Mouse (Mus musculus) MEL (cell line): Measurements from ENCODE around the gene Tmem143. TPM values are rescaled to one million over a fixed set of nuclear protein-coding genes. Genes with fewer than 3 reads are reported as not detected.

ENCODE experiments used
- DNase-seq: peaks from one replicate; pipeline ENCODE4 v3.0.0; 2011; ENCODE audit warnings: low read depth, low spot score
- H3K27ac ChIP-seq: 2 replicates; pipeline ENCODE4 v1.5.1; 2012; ENCODE audit warnings: low read depth, mild to moderate bottlenecking, control low read depth, low read length, moderate library complexity; ENCODE audit not compliant: control insufficient read depth
- H3K27me3 ChIP-seq, 2 experiments: fragments of 150-350 bp in 1 of 2; sonication (generic) in 1 of 2; 2 replicates each; pipeline ENCODE4 v1.6.1; 2012; ENCODE audit warnings: low read length in 2 of 2, mild to moderate bottlenecking in 2 of 2, improper control_type of control experiment in 1 of 2, moderate library complexity in 1 of 2; ENCODE audit not compliant: insufficient read depth in 2 of 2, control insufficient read depth in 1 of 2
- H3K36me3 ChIP-seq, 2 experiments: 2 replicates each; pipeline ENCODE4 v1.6.1; 2012 to 2014; ENCODE audit warnings: low read length in 2 of 2, improper control_type of control experiment in 1 of 2, inconsistent platforms in 1 of 2, mild to moderate bottlenecking in 1 of 2; ENCODE audit not compliant: insufficient read depth in 2 of 2, control insufficient read depth in 1 of 2
- H3K4me1 ChIP-seq, 2 experiments: fragments of 150-350 bp in 1 of 2; sonication (generic) in 1 of 2; 2 replicates each; pipeline ENCODE4 v1.6.1; 2012; ENCODE audit warnings: low read length in 2 of 2, improper control_type of control experiment in 1 of 2, mild to moderate bottlenecking in 1 of 2; ENCODE audit not compliant: insufficient read depth in 2 of 2, control insufficient read depth in 1 of 2
- H3K4me3 ChIP-seq, 2 experiments: fragments of 150-350 bp in 1 of 2; sonication (generic) in 1 of 2; 2 replicates each; pipeline ENCODE4 v1.5.1; 2012; ENCODE audit warnings: low read depth in 2 of 2, low read length in 2 of 2, mild to moderate bottlenecking in 2 of 2, moderate library complexity in 2 of 2, control low read depth in 1 of 2, improper control_type of control experiment in 1 of 2; ENCODE audit not compliant: control insufficient read depth in 1 of 2, insufficient read depth in 1 of 2
- H3K79me2 ChIP-seq: 2 replicates; pipeline ENCODE4 v1.6.1; 2012; ENCODE audit warnings: mild to moderate bottlenecking, low read length, moderate library complexity; ENCODE audit not compliant: control insufficient read depth, poor library complexity, insufficient read depth
- H3K9ac ChIP-seq: 2 replicates; pipeline ENCODE4 v1.6.1; 2012; ENCODE audit warnings: low read depth, mild to moderate bottlenecking, control low read depth, low read length, moderate library complexity; ENCODE audit not compliant: control insufficient read depth, poor library complexity, severe bottlenecking
- H3K9me3 ChIP-seq: fragments of 150-350 bp; sonication (generic); replicated peaks from 2 replicates; pipeline ENCODE4 v1.6.1; 2012; ENCODE audit warnings: mild to moderate bottlenecking, low read length, improper control_type of control experiment, moderate library complexity; ENCODE audit not compliant: insufficient read depth
- BHLHE40 ChIP-seq: IDR thresholded peaks from 2 replicates; pipeline ENCODE4 v1.6.1; 2012; ENCODE audit warnings: low read depth, mild to moderate bottlenecking, inconsistent platforms, low read length, improper control_type of control experiment, borderline replicate concordance
- CHD1 ChIP-seq: IDR thresholded peaks from 2 replicates; pipeline ENCODE4 v1.6.1; 2012; ENCODE audit warnings: low read depth, mild to moderate bottlenecking, inconsistent platforms, low read length, improper control_type of control experiment
- CTCF ChIP-seq, 3 experiments: IDR thresholded peaks in 2 of 3; conservative IDR thresholded peaks in 1 of 3; 2 replicates each; pipeline ENCODE4 v1.5.1; 2011 to 2012; ENCODE audit warnings: low read length in 3 of 3, low read depth in 2 of 3, mild to moderate bottlenecking in 2 of 3, improper control_type of control experiment in 1 of 3, inconsistent platforms in 1 of 3, mixed read lengths in 1 of 3, moderate library complexity in 1 of 3; ENCODE audit not compliant: control insufficient read depth in 1 of 3, insufficient read depth in 1 of 3, poor library complexity in 1 of 3, severe bottlenecking in 1 of 3
- E2F4 ChIP-seq: IDR thresholded peaks from 2 replicates; pipeline ENCODE4 v1.6.1; 2011; ENCODE audit warnings: low read depth, low read length, improper control_type of control experiment, borderline replicate concordance
- ELF1 ChIP-seq: IDR thresholded peaks from 2 replicates; pipeline ENCODE4 v1.6.1; 2014; ENCODE audit warnings: low read depth, mild to moderate bottlenecking, inconsistent platforms, low read length, improper control_type of control experiment, moderate library complexity
- EP300 ChIP-seq, 2 experiments: IDR thresholded peaks; 2 replicates each; pipeline ENCODE4 v1.6.1; 2011; ENCODE audit warnings: improper control_type of control experiment in 2 of 2, low read length in 2 of 2, low read depth in 1 of 2, mild to moderate bottlenecking in 1 of 2
- GABPA ChIP-seq: IDR thresholded peaks from 2 replicates; pipeline ENCODE4 v1.6.1; 2012; ENCODE audit warnings: low read depth, mild to moderate bottlenecking, inconsistent platforms, low read length, improper control_type of control experiment, moderate library complexity
- KAT2A ChIP-seq: conservative IDR thresholded peaks from 2 replicates; pipeline ENCODE4 v1.6.1; 2012; ENCODE audit warnings: low read depth, low read length, improper control_type of control experiment, inconsistent platforms
- MAFK ChIP-seq: IDR thresholded peaks from 2 replicates; pipeline ENCODE4 v1.6.1; 2011; ENCODE audit warnings: low read depth, mild to moderate bottlenecking, low read length, improper control_type of control experiment, borderline replicate concordance
- MAX ChIP-seq: IDR thresholded peaks from 2 replicates; pipeline ENCODE4 v1.6.1; 2011; ENCODE audit warnings: low read length, improper control_type of control experiment
- MAZ ChIP-seq: IDR thresholded peaks from 2 replicates; pipeline ENCODE4 v1.6.1; 2012; ENCODE audit warnings: low read depth, mild to moderate bottlenecking, inconsistent platforms, low read length, improper control_type of control experiment
- MYC ChIP-seq: IDR thresholded peaks from 2 replicates; pipeline ENCODE4 v1.6.1; 2011; ENCODE audit warnings: low read depth, mild to moderate bottlenecking, low read length, improper control_type of control experiment, moderate library complexity
- NELFE ChIP-seq: IDR thresholded peaks from 2 replicates; pipeline ENCODE4 v1.6.1; 2011; ENCODE audit warnings: low read depth, low read length, improper control_type of control experiment
- POLR2A ChIP-seq, 2 experiments: IDR thresholded peaks; 2 replicates each; pipeline ENCODE4 v1.6.1; 2011 to 2012; ENCODE audit warnings: low read length in 2 of 2, mild to moderate bottlenecking in 2 of 2, control low read depth in 1 of 2, improper control_type of control experiment in 1 of 2, low read depth in 1 of 2, moderate library complexity in 1 of 2; ENCODE audit not compliant: control insufficient read depth in 1 of 2, insufficient read depth in 1 of 2, poor library complexity in 1 of 2
- POLR2AphosphoS5 ChIP-seq: IDR thresholded peaks from 2 replicates; pipeline ENCODE4 v1.6.1; 2012; ENCODE audit warnings: low read depth, borderline replicate concordance, mild to moderate bottlenecking, inconsistent platforms, low read length, moderate library complexity, mixed read lengths
- RAD21 ChIP-seq: IDR thresholded peaks from 2 replicates; pipeline ENCODE4 v1.6.1; 2011; ENCODE audit warnings: mild to moderate bottlenecking, low read depth, low read length, improper control_type of control experiment
- RCOR1 ChIP-seq: IDR thresholded peaks from 2 replicates; pipeline ENCODE4 v1.6.1; 2012; ENCODE audit warnings: low read depth, mild to moderate bottlenecking, inconsistent platforms, low read length, improper control_type of control experiment
- SIN3A ChIP-seq: IDR thresholded peaks from 2 replicates; pipeline ENCODE4 v1.6.1; 2012; ENCODE audit warnings: low read length, improper control_type of control experiment, inconsistent platforms
- SMC3 ChIP-seq: IDR thresholded peaks from 2 replicates; pipeline ENCODE4 v1.6.1; 2011; ENCODE audit warnings: low read depth, low read length, improper control_type of control experiment
- TBP ChIP-seq: IDR thresholded peaks from 2 replicates; pipeline ENCODE4 v1.8.0; 2011; ENCODE audit warnings: low read depth, low read length, improper control_type of control experiment
- TCF12 ChIP-seq: IDR thresholded peaks from 2 replicates; pipeline ENCODE4 v1.6.1; 2014; ENCODE audit warnings: low read depth, mild to moderate bottlenecking, inconsistent platforms, low read length, improper control_type of control experiment, moderate library complexity
- UBTF ChIP-seq: IDR thresholded peaks from 2 replicates; pipeline ENCODE4 v1.6.1; 2012; ENCODE audit warnings: low read depth, mild to moderate bottlenecking, inconsistent platforms, low read length, improper control_type of control experiment, moderate library complexity, borderline replicate concordance; ENCODE audit not compliant: insufficient read depth
- USF1 ChIP-seq: IDR thresholded peaks from 2 replicates; pipeline ENCODE4 v1.6.1; 2014; ENCODE audit warnings: low read depth, mild to moderate bottlenecking, inconsistent platforms, low read length, improper control_type of control experiment, moderate library complexity
- USF2 ChIP-seq, 2 experiments: IDR thresholded peaks; 2 replicates each; pipeline ENCODE4 v1.6.1; 2011 to 2012; ENCODE audit warnings: improper control_type of control experiment in 2 of 2, low read length in 2 of 2, borderline replicate concordance in 1 of 2, inconsistent platforms in 1 of 2, low read depth in 1 of 2, mild to moderate bottlenecking in 1 of 2; ENCODE audit not compliant: insufficient read depth in 1 of 2
- ZKSCAN1 ChIP-seq: IDR thresholded peaks from 2 replicates; pipeline ENCODE4 v1.6.1; 2012; ENCODE audit warnings: low read depth, mild to moderate bottlenecking, inconsistent platforms, low read length, improper control_type of control experiment, moderate library complexity
- ZMIZ1 ChIP-seq: IDR thresholded peaks from 2 replicates; pipeline ENCODE4 v1.6.1; 2012; ENCODE audit warnings: low read depth, mild to moderate bottlenecking, inconsistent platforms, low read length, improper control_type of control experiment, moderate library complexity
- ZNF384 ChIP-seq: IDR thresholded peaks from 2 replicates; pipeline ENCODE4 v1.6.1; 2012; ENCODE audit warnings: low read depth, mild to moderate bottlenecking, inconsistent platforms, low read length, improper control_type of control experiment
- polyA plus RNA-seq, 2 experiments: library from polyadenylated mRNA; stranded (reverse) in 1 of 2; unstranded in 1 of 2; fragments of >175 nt in 1 of 2; fragments of >200 nt in 1 of 2; gene quantifications; 2 replicates each; pipeline versions ENCODE4 v1.2.1 to v1.2.4; 2012; ENCODE audit warnings: low replicate concordance in 2 of 2, low read depth in 1 of 2; ENCODE audit not compliant: insufficient read length in 2 of 2, insufficient read depth in 1 of 2, missing spikeins in 1 of 2
- total RNA-seq: library from RNA; depleted of rRNA; stranded (reverse); fragments of 300-350 nt; gene quantifications from 2 replicates; pipeline ENCODE4 v1.2.3, GENCODE M21; 2012

Tmem143 gene
- total and polyA plus RNA-seq, 3 experiments: 10.7 to 20.1 TPM; not detected in 1

GRCm38 (mm10) chr7:45915011-45915410, 18.3 kb downstream of the Tmem143 start:
- H3K27ac ChIP-seq: no peak overlapping the region
- no peaks in the 10 kb centered on the region for H3K36me3 ChIP-seq
- H3K79me2 ChIP-seq: no peaks in the 10 kb centered on the region
- TF ChIP-seq RAD21 (no peak), USF2 (IDR thresholded peaks at IDR 0.05; ENCODE audit: borderline replicate concordance in 1 of 2, insufficient read depth in 1 of 2, low read depth in 1 of 2, low read length in 2 of 2) (no peak), MAX (no peak), KAT2A (no peak), USF1 (no peak), MAZ (no peak), ZNF384 (no peak), POLR2A (IDR thresholded peaks at IDR 0.05; ENCODE audit: control insufficient read depth in 1 of 2, insufficient read depth in 1 of 2, low read depth in 1 of 2, low read length in 2 of 2, poor library complexity in 1 of 2) (no peak), MAFK (no peak), CTCF (IDR thresholded peaks at IDR 0.05 in 2 of 3, conservative IDR thresholded peaks at IDR 0.05 in 1 of 3; ENCODE audit: control insufficient read depth in 1 of 3, insufficient read depth in 1 of 3, low read depth in 2 of 3, low read length in 3 of 3, poor library complexity in 1 of 3, severe bottlenecking in 1 of 3) (no peak), TCF12 (no peak), POLR2AphosphoS5 (no peak), NELFE (no peak), ELF1 (no peak)
- TF ChIP-seq, all 39 proteins: peak for 0
- Histone ChIP-seq H3K9me3 (no peaks in the 10 kb centered on the region), H3K27me3 (no peaks in the 10 kb centered on the region), H3K4me3 (no peak overlapping the region), H3K4me1 (peaks cover 0 to 6% of the 10 kb centered on the region in 2 experiments; a peak in 1 of 4 replicates), H3K9ac (no peak overlapping the region)
- no peak for DNase-seq

- H3K9ac ChIP-seq: no peak overlapping the region
Observed at GRCm38 (mm10) chr7:45916056-45917003, 19.6 kb downstream of the Tmem143 start.

More at GRCm38 (mm10) chr7:45916056-45917003, 19.6 kb downstream of the Tmem143 start:
- DNase-seq: no peak
- H3K27me3 ChIP-seq: no peaks in the 10 kb centered on the region
- TF ChIP-seq EP300 (IDR thresholded peaks at IDR 0.05; ENCODE audit: low read depth in 1 of 2, low read length in 2 of 2): no peak
- no peak for TF ChIP-seq GABPA
- TF ChIP-seq UBTF: no peak
- TF ChIP-seq RCOR1: no peak
- no peak for TF ChIP-seq ZNF384
- no peak for TF ChIP-seq SMC3
- no peak for TF ChIP-seq MAX
- no peak for TF ChIP-seq ZMIZ1
- TF ChIP-seq MYC: no peak
- no peak for TF ChIP-seq CHD1
- no peak for TF ChIP-seq MAFK
- TF ChIP-seq TBP: no peak
- TF ChIP-seq USF1: no peak
- TF ChIP-seq USF2 (IDR thresholded peaks at IDR 0.05; ENCODE audit: borderline replicate concordance in 1 of 2, insufficient read depth in 1 of 2, low read depth in 1 of 2, low read length in 2 of 2): no peak
- TF ChIP-seq SIN3A: no peak
- TF ChIP-seq ELF1: no peak
- no peak for TF ChIP-seq MAZ
- no peak for TF ChIP-seq ZKSCAN1
- TF ChIP-seq E2F4: no peak
- no peak for TF ChIP-seq BHLHE40
- H3K36me3 ChIP-seq: no peaks in the 10 kb centered on the region
- no peaks in the 10 kb centered on the region for H3K9me3 ChIP-seq
- 0 out of 2 replicates have a peak, but pooled peaks cover 3% of the 10 kb centered on the region for H3K79me2 ChIP-seq
- H3K4me3 ChIP-seq: no peak overlapping the region
- H3K4me1 ChIP-seq: peaks cover 0 to 6% of the 10 kb centered on the region in 2 experiments; a peak in 2 of 4 replicates
- no peak overlapping the region for H3K27ac ChIP-seq
